Mouse (Mus musculus) small intestine, adult 2 months (tissue): ENCODE data around the gene Cubn. TPM values are rescaled to one million over a fixed set of nuclear protein-coding genes. Genes with fewer than 3 reads are reported as not detected.

Experiments used
- H3K27ac ChIP-seq: fragments of 200-500 bp; 2 replicates; pipeline ENCODE4 v1.5.1; 2012; ENCODE audit warnings: low read depth, low read length, control low read depth, inconsistent platforms; ENCODE audit not compliant: insufficient read depth
- H3K27me3 ChIP-seq: fragments of 200-500 bp; 2 replicates; pipeline ENCODE4 v1.6.1; 2012; ENCODE audit warnings: mild to moderate bottlenecking, moderate library complexity, low read length, inconsistent platforms; ENCODE audit not compliant: control insufficient read depth, insufficient read depth
- H3K36me3 ChIP-seq: fragments of 200-500 bp; 2 replicates; pipeline ENCODE4 v1.6.1; 2012; ENCODE audit warnings: mild to moderate bottlenecking, low read length, control low read depth, inconsistent platforms; ENCODE audit not compliant: control insufficient read depth, insufficient read depth
- H3K4me1 ChIP-seq: fragments of 200-500 bp; 2 replicates; pipeline ENCODE4 v1.6.1; 2012; ENCODE audit warnings: low read length, inconsistent platforms, mixed read lengths; ENCODE audit not compliant: control insufficient read depth, insufficient read depth, insufficient read length
- H3K4me3 ChIP-seq: fragments of 200-500 bp; 2 replicates; pipeline ENCODE4 v1.5.1; 2012; ENCODE audit warnings: low read depth, mild to moderate bottlenecking, control low read depth, inconsistent platforms, low read length, moderate library complexity
- CTCF ChIP-seq: fragments of 200-500 bp; IDR thresholded peaks from 2 replicates; pipeline ENCODE4 v1.5.1; 2012; ENCODE audit warnings: low read depth, mild to moderate bottlenecking, control low read depth, inconsistent platforms, low read length, moderate library complexity, mixed read lengths; ENCODE audit not compliant: insufficient replicate concordance, insufficient read length; ENCODE audit errors: extremely low read depth
- POLR2A ChIP-seq: fragments of 200-500 bp; IDR thresholded peaks from 2 replicates; pipeline ENCODE4 v1.6.1; 2012; ENCODE audit warnings: low read depth, mild to moderate bottlenecking, control low read depth, inconsistent platforms, low read length, moderate library complexity
- WGBS: fragments of 180-500 bp; shearing (Covaris S2); methylation state at CpG from one replicate; pipeline ENCODE4 v1.1.7; 2018; 5-methylcytosine and 5-hydroxymethylcytosine counted together
- polyA plus RNA-seq: library from polyadenylated mRNA; depleted of rRNA; stranded (reverse); fragments of >200 nt; gene quantifications from 2 replicates; pipeline ENCODE4 v1.2.3, GENCODE M21; 2012

Gene Cubn
- polyA plus RNA-seq, 1 experiment: 29.7 TPM

DNA sequence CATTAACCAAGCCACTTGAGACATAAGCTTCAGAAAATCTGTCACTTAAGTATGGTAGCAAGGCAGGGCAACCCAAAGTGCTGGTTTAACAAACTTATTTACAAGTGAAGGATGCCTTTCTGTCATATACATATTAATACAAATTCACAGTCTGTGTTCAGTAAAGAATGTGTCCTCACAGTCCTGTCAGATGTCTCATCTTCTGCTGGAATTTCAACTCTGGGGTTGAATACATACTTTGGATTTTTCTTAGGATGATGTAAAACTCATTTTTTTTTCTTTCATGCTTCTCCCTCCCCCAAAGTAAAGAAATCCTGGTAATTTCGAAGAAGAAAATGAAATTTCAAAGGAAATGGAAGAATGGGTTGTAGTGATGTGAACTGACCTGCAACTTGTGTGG, 34.8 kb downstream of the Cubn start:
- 69% methylated on average over 1 of the region's 1 CpGs for WGBS
- H3K4me3 ChIP-seq: no peak overlapping the region
- no peak for TF ChIP-seq POLR2A
- no peak for TF ChIP-seq CTCF
- H3K27me3 ChIP-seq: no peaks in the 10 kb centered on the region; the same call in 1 of the 2 replicates
- peaks cover 14% of the 10 kb centered on the region; the same call in 1 of the 2 replicates for H3K36me3 ChIP-seq
- H3K4me1 ChIP-seq: no peaks in the 10 kb centered on the region
- H3K27ac ChIP-seq: no peak overlapping the region

DNA sequence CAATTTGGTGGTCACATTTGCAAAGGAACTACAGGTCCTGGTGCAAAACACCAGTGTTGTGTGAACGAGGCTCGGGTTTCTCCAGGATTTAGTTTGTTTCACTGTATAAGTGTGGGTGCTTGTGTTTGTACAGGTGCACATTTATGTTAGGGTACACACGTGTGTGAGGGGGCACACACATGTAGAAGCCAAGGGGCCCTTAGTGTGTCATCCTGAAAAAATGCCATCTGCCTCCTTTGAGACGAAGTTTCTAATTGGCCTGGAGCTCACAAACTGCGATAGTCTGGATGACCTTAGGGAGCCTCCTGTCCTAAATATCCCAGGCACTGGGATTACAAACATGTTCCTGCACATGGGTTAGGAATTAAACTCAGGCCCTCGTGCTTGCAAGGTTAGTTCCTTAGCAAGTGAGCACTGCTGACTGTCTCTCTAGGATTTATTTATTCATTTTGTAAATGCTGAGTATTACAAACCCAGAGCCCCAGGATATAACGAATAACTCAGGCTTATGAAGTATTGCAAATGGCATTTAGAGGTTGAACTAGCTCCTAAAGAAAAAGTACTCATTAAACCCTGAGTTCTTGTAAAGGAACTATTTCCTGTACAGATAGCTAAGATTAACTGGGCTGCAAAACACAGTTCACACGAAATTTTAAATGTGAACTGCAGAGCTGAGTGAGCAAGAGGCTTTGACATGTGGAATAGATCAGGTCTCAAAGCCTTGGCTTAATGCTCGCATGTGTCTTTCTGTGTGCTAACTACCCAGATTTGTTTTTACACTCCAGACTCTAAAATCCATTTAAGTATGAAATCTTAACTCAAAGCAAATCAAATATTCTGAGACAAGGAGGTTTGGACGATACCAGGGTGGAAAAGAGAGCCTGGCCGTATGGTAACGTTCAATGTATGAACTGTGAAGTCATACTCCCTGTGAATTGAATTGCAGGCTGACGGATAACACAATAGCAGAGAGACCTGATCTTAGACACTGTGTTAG, 39.8 kb downstream of the Cubn start:
- WGBS: 71% methylated on average over 13 of the region's 13 CpGs
- Histone ChIP-seq H3K36me3 (peaks cover 16% of the 10 kb centered on the region; the same call in 1 of the 2 replicates), H3K27ac (no peak overlapping the region), H3K4me3 (no peak overlapping the region), H3K4me1 (no peaks in the 10 kb centered on the region), H3K27me3 (no peaks in the 10 kb centered on the region)
- TF ChIP-seq POLR2A (no peak), CTCF (no peak)

GRCm38 (mm10) chr2:13450895-13451294, 40.7 kb downstream of the Cubn start:
- Histone ChIP-seq H3K27me3 (no peaks in the 10 kb centered on the region), H3K36me3 (peaks cover 15% of the 10 kb centered on the region)
- WGBS: 62% methylated on average over 3 of the region's 3 CpGs

GRCm38 (mm10) chr2:13450470-13450869, 41.1 kb downstream of the Cubn start:
- Histone ChIP-seq H3K27ac (no peak overlapping the region), H3K4me3 (no peak overlapping the region), H3K4me1 (no peaks in the 10 kb centered on the region), H3K27me3 (no peaks in the 10 kb centered on the region), H3K36me3 (peaks cover 15% of the 10 kb centered on the region)
- TF ChIP-seq CTCF (no peak), POLR2A (no peak)
- 81% methylated on average over 2 of the region's 2 CpGs for WGBS

More at GRCm38 (mm10) chr2:13450895-13451294, 40.7 kb downstream of the Cubn start:
- Histone ChIP-seq H3K4me3 (no peak overlapping the region), H3K27ac (no peak overlapping the region), H3K4me1 (no peaks in the 10 kb centered on the region)
- TF ChIP-seq POLR2A (no peak), CTCF (no peak)

GRCm38 (mm10) chr2:13445156-13445555, 46.5 kb downstream of the Cubn start:
- Histone ChIP-seq H3K27ac (no peak overlapping the region), H3K27me3 (no peaks in the 10 kb centered on the region), H3K4me1 (no peaks in the 10 kb centered on the region), H3K4me3 (no peak overlapping the region), H3K36me3 (peaks cover 4% of the 10 kb centered on the region)
- WGBS: 87% methylated on average over 4 of the region's 4 CpGs
- TF ChIP-seq POLR2A (no peak), CTCF (no peak)

DNA sequence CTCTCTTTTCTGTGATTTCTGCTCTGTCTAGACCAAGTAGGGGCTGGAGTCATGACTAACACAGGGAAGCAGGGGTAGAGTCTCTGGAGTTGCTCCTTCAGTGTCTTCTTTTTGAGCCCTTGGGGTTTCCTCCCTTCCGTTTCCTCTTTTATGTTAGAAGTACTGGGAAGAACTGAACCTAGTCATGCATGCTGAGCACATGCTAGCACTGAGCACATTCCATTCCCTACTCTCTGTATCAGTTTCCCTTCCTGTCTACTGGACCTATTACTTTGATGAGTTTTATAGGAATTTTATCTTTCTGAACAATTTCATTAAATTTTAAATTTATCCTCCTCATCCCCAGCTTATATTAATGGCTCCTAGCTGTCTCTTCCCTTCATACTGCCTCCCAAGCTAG, 52.6 kb downstream of the Cubn start:
- Histone ChIP-seq H3K36me3 (0 out of 2 replicates have a peak, but pooled peaks cover 6% of the 10 kb centered on the region), H3K27ac (no peak overlapping the region), H3K4me3 (no peak overlapping the region), H3K27me3 (no peaks in the 10 kb centered on the region), H3K4me1 (no peaks in the 10 kb centered on the region)
- 79% methylated on average over 1 of the region's 1 CpGs for WGBS
- no peak for TF ChIP-seq POLR2A
- TF ChIP-seq CTCF: no peak

DNA sequence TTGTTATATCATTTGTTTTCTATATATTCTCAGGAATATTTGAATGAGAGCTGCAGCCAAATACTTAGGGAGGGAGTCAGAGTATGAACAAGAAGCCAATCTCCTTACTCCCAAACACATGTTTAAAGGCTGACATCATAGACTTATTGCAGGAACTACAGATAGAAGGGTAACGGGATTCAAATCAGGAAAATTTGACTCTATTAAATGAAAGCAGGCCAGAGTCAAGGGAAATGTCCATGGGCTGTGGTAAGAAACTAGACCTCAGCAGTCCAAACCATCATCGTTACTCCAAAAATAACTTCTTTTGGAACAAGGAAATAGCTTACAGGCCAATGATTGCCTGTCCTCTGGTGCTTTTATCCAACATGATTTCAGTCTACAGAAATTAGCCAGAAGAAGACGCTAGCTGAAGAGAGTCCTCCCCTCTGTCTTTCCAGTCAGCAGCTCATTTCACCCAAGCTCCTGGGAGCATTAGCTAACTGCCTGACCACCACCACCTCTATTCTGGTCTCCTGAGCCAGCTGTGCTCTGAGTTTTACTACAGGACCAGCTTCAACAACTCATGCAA, 53.3 kb downstream of the Cubn start:
- Histone ChIP-seq H3K36me3 (0 out of 2 replicates have a peak, but pooled peaks cover 6% of the 10 kb centered on the region), H3K4me1 (no peaks in the 10 kb centered on the region), H3K27me3 (no peaks in the 10 kb centered on the region), H3K27ac (no peak overlapping the region), H3K4me3 (no peak overlapping the region)
- WGBS: 83% methylated on average over 3 of the region's 3 CpGs
- TF ChIP-seq CTCF (no peak), POLR2A (no peak)
